Mouse (Mus musculus) lung, embryonic 16.5 days (tissue): ENCODE measurements around the gene Gm21173. TPM values are rescaled to one million over a fixed set of nuclear protein-coding genes. Genes with fewer than 3 reads are reported as not detected.
"Not testable (repeated sequence)": the region's sequence is repeated elsewhere in the genome, so short reads cannot be mapped to it uniquely, and the experiment has no call there.

Source experiments
- ATAC-seq: fragments of 200-750 bp; cut with Nextera tagmentation; 2 replicates; pipeline ENCODE4 v1.8.0; 2017; ENCODE audit warnings: low read depth, mild to moderate bottlenecking, moderate library complexity
- H3K27ac ChIP-seq: fragments of 300-500 bp; sonication (generic); 2 replicates; pipeline ENCODE4 v1.5.1; 2014; ENCODE audit warnings: mild to moderate bottlenecking, control low read depth, low read length
- H3K27me3 ChIP-seq: fragments of 300-500 bp; sonication (generic); 2 replicates; pipeline ENCODE4 v1.6.1; 2014; ENCODE audit warnings: low read depth, low read length, mixed read lengths; ENCODE audit not compliant: control insufficient read depth, insufficient read depth
- H3K36me3 ChIP-seq: fragments of 300-500 bp; sonication (generic); 2 replicates; pipeline ENCODE4 v1.6.1; 2014; ENCODE audit warnings: low read length; ENCODE audit not compliant: control insufficient read depth, insufficient read depth
- H3K4me1 ChIP-seq: fragments of 300-500 bp; sonication (generic); replicated peaks from 2 replicates; pipeline ENCODE4 v1.6.1; 2014; ENCODE audit warnings: low read length, mixed read lengths; ENCODE audit not compliant: control insufficient read depth, insufficient read depth
- H3K4me2 ChIP-seq: fragments of 300-500 bp; sonication (generic); 2 replicates; pipeline ENCODE4 v1.6.1; 2014; ENCODE audit warnings: low read depth, low read length, control low read depth
- H3K4me3 ChIP-seq: fragments of 300-500 bp; sonication (generic); 2 replicates; pipeline ENCODE4 v1.5.1; 2014; ENCODE audit warnings: mild to moderate bottlenecking, low read length, control low read depth
- H3K9ac ChIP-seq: fragments of 300-500 bp; sonication (generic); 2 replicates; pipeline ENCODE4 v1.6.1; 2014; ENCODE audit warnings: low read length, control low read depth
- H3K9me3 ChIP-seq: fragments of 300-500 bp; sonication (generic); 2 replicates; pipeline ENCODE4 v1.6.1; 2016; ENCODE audit warnings: low read length; ENCODE audit not compliant: control insufficient read depth
- WGBS: fragments of 180-500 bp; shearing (Covaris S2); extraction: QIAGEN DNeasy Blood & Tissue Kit; methylation state at CpG from one replicate; pipeline ENCODE4 v1.1.7; 2014; 5-methylcytosine and 5-hydroxymethylcytosine counted together
- polyA plus RNA-seq: library from polyadenylated mRNA; unstranded; fragments of >200 nt; fragmentation: Nextera tagmentation; extraction: Ambion mirVana; gene quantifications from 2 replicates; pipeline ENCODE4 v1.2.1, GENCODE M21; 2015

The Gm21173 gene
- polyA plus RNA-seq: not detected in 2 replicates

GRCm38 (mm10) chrY:76761300-76761699 lies at the start of gene Gm21173:
TSS of gene Gm21173 (plus strand) at chrY:76761600.
- no CpG with 5 or more reads among the region's 5 CpGs for WGBS
- ATAC-seq, H3K9ac ChIP-seq: not testable (repeated sequence)

More at GRCm38 (mm10) chrY:76761300-76761699, at the start of gene Gm21173:
- not testable (repeated sequence) for H3K27ac ChIP-seq, H3K36me3 ChIP-seq, H3K4me2 ChIP-seq, H3K4me3 ChIP-seq, H3K4me1 ChIP-seq, H3K9me3 ChIP-seq, H3K27me3 ChIP-seq
